Mouse (Mus musculus) CD4-positive, CD25-positive, alpha-beta regulatory T cell, adult 4 months (primary cell): Measurements from ENCODE around the gene Clybl. TPM values are rescaled to one million over a fixed set of nuclear protein-coding genes. Genes with fewer than 3 reads are reported as not detected.

Source experiments
- ATAC-seq: one replicate; pipeline ENCODE4 v1.8.0; 2017
- polyA plus RNA-seq, 2 experiments: library from polyadenylated mRNA; unstranded; fragments of 100-300 nt; shearing (Covaris generic); gene quantifications; one replicate each; pipeline ENCODE4 v1.2.1; 2017

Clybl gene
- polyA plus RNA-seq, 2 experiments from 2014 or later = 10.5 to 13.7 TPM

GRCm38 (mm10) chr14:122388431-122389031, 207.0 kb downstream of the Clybl start:
- no peak for ATAC-seq

GRCm38 (mm10) chr14:122389684-122390370, 208.3 kb downstream of the Clybl start:
- ATAC-seq = no peak

- no peak for ATAC-seq
Observed at GRCm38 (mm10) chr14:122390935-122391334, 209.4 kb downstream of the Clybl start.

- ATAC-seq = no peak
Observed at GRCm38 (mm10) chr14:122393119-122393518, 211.6 kb downstream of the Clybl start.

GRCm38 (mm10) chr14:122398676-122399075, 217.2 kb downstream of the Clybl start:
- ATAC-seq = no peak

- no peak for ATAC-seq
Observed at GRCm38 (mm10) chr14:122399906-122400305, 218.4 kb downstream of the Clybl start.

- ATAC-seq = no peak
Observed at GRCm38 (mm10) chr14:122401886-122402285, 220.4 kb downstream of the Clybl start.

- ATAC-seq = no peak
Observed at GRCm38 (mm10) chr14:122402716-122403258, 221.3 kb downstream of the Clybl start.

- ATAC-seq = no peak
Observed at GRCm38 (mm10) chr14:122403422-122403940, 222.0 kb downstream of the Clybl start.

- ATAC-seq = no peak
Observed at GRCm38 (mm10) chr14:122404596-122405154, 223.2 kb downstream of the Clybl start.

- ATAC-seq = no peak
Observed at GRCm38 (mm10) chr14:122405236-122405635, 223.7 kb downstream of the Clybl start.

- no peak for ATAC-seq
Observed at GRCm38 (mm10) chr14:122405897-122406540, 224.5 kb downstream of the Clybl start.

GRCm38 (mm10) chr14:122406541-122407219, 225.2 kb downstream of the Clybl start:
- no peak for ATAC-seq

GRCm38 (mm10) chr14:122412841-122413541, 231.5 kb downstream of the Clybl start:
- ATAC-seq = no peak

- ATAC-seq = no peak
Observed at GRCm38 (mm10) chr14:122413542-122413928, 232.0 kb downstream of the Clybl start.

GRCm38 (mm10) chr14:122414786-122415185, 233.3 kb downstream of the Clybl start:
- ATAC-seq = no peak

- ATAC-seq = no peak
Observed at GRCm38 (mm10) chr14:122416166-122416771, 234.8 kb downstream of the Clybl start.

- no peak for ATAC-seq
Observed at GRCm38 (mm10) chr14:122424441-122424840, 242.9 kb downstream of the Clybl start.

GRCm38 (mm10) chr14:122426529-122427203, 245.2 kb downstream of the Clybl start:
- ATAC-seq = no peak

GRCm38 (mm10) chr14:122427204-122427560, 245.7 kb downstream of the Clybl start:
- no peak for ATAC-seq

- ATAC-seq = no peak
Observed at GRCm38 (mm10) chr14:122427654-122428053, 246.2 kb downstream of the Clybl start.
